Mouse (Mus musculus) mesoderm, embryonic 11.5 days (tissue): ENCODE results near the gene Ifitm10.
"Not testable (repeated sequence)": the region's sequence is repeated elsewhere in the genome, so short reads cannot be mapped to it uniquely, and the experiment has no call there.

Experiments used
- DNase-seq: peaks from one replicate; pipeline ENCODE4 v3.0.0-alpha.2; 2012; ENCODE audit warnings: low read depth, low spot score

Ifitm10 gene

GRCm38 (mm10) chr7:142322641-142323040, 50.9 kb downstream of the Ifitm10 start:
- no peak for DNase-seq

DNA sequence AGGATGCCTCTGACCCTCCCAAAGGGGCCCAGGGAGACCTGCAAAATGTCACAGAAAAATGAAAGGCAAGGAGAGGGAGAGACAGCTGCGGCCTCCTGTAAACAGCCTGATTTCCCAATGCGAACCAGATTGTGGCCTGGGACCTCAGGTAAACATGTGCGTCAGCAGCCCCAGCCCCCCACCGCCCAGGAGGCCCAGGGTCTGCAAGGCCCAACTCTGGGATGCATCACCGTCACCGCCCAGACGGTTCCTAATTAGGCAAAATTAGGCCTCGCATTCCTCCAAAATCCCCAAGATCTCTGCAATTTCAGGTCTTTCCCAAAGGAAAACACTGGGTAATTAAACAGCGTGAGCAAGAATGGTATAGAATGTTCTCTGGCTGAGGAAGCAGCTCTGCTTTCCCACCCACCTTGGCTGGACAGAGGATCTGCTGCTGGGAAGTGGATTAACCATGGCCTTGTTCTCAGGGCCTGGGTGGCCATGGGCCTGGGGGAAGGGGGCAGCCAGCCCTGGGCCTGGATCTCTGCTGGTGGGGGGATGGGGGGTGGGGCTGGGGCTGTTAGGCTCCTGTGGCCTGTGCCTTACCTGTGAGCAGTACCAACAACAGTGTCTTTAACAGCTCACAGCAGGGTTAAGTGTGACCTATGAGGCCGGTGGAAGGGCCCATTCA, 51.8 kb downstream of the Ifitm10 start:
- not testable (repeated sequence) for DNase-seq

DNA sequence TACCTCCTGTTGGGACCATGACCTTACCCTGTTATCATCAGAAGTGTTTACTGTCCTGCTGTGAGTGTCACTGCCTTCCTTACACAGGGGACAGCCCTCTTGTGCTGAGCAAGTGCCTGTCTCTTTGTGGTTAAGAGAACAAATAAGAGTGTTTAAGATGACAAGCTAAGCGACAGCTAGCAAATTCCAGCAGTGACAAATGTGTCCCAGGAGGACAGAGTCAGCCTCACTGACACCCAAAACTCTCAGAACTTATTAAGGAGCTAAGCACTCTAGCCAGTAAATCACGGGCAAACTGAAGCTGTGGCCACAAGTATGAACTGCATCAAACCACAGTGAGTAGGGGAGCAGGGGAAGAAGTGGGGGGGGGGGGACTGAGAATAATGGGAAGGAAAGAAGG, 52.6 kb downstream of the Ifitm10 start:
- DNase-seq: peak; percentile 54

DNA sequence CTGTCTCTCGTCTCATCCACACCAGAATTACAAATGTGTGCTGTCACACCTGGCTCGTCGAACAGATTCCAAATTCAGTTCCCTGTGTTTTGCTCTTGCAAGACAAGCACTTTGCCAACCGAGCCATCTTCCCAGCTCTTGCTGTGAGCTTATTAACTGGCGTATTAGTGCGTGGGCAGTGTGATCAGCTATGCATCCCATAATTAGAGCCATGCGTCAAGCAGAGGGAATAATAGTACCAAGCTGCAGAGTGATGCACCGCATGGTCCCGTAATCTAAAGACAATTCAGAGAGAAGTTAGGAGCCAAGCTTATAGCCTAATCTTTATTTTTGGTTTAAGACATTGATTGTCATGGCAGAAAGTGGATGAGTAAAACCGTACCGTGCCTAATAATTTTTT, 54.4 kb downstream of the Ifitm10 start:
- DNase-seq: no peak

GRCm38 (mm10) chr7:142317216-142317615, 56.3 kb downstream of the Ifitm10 start:
- peak; percentile 37 for DNase-seq

GRCm38 (mm10) chr7:142316558-142316957, 57.0 kb downstream of the Ifitm10 start:
- DNase-seq: peak; percentile 78

DNA sequence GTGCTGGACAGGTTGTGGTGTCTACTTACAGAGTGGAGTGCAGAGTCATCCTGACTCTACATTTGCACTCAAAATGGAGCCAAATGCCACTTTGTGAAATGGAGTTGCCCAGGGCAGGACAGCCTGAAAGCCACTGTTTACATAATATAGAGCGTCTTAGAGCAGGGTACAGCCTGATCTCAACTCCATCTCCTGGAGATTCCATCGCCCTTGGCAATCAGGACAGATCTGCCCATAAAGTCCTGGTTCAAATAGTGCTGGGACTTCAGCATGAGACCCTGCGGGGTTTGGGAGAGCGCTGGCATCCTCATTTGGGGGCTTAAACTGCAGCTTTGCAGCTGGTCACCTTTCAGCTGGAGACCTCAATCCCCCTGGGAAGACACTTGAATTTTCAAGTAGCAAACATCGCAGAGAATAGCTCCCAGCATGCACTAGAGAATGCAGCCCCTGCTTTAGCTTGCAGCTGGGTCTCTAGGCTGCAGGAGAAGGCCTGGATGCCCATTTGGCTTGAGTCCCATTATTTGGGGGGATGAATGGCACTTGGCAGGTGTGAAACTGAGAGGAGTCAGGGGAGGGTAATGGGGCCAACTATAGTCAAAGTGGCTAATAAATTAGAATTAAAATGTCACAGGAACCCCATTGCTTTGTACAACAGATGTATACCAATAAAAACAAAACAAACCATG, 58.8 kb downstream of the Ifitm10 start:
- DNase-seq: no peak

GRCm38 (mm10) chr7:142303929-142304328, 69.6 kb downstream of the Ifitm10 start:
- not testable (repeated sequence) for DNase-seq

- no peak for DNase-seq
These were observed 70.3 kb downstream of the Ifitm10 start, which contains the start of gene Krtap5-4 for GRCm38 (mm10) chr7:142303249-142303648. Gene Krtap5-4 (plus strand): TSS chr7:142303549.

DNA sequence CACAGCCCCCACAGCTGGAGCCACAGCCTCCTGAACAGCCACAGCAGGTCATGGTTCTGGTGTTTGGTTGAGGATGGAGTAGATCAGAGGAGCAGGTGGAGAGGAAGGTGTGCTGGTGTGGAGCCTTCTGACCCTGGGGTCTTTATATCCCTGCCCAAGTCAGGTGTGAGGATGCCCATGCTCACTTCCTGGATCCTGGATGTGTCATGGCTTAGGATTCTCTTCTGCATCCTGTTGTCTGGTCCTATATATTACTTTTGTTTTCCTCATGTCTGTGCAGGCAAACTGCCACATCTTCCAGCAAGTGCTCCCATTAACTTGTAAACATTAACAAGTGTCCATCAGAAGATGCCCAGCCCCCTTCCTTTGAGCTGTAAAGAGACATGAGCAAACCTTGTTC, 76.5 kb downstream of the Ifitm10 start, which contains the start of gene Krtap5-1:
Gene Krtap5-1 (minus strand): TSS at position 101 of the 400 bp plus-strand sequence.
- DNase-seq: not testable (repeated sequence)

- not testable (repeated sequence) for DNase-seq
These were observed 77.4 kb downstream of the Ifitm10 start for GRCm38 (mm10) chr7:142296108-142296507.

GRCm38 (mm10) chr7:142295418-142295817, 78.1 kb downstream of the Ifitm10 start:
- no peak for DNase-seq

GRCm38 (mm10) chr7:142293851-142294250, 79.7 kb downstream of the Ifitm10 start:
- not testable (repeated sequence) for DNase-seq

DNA sequence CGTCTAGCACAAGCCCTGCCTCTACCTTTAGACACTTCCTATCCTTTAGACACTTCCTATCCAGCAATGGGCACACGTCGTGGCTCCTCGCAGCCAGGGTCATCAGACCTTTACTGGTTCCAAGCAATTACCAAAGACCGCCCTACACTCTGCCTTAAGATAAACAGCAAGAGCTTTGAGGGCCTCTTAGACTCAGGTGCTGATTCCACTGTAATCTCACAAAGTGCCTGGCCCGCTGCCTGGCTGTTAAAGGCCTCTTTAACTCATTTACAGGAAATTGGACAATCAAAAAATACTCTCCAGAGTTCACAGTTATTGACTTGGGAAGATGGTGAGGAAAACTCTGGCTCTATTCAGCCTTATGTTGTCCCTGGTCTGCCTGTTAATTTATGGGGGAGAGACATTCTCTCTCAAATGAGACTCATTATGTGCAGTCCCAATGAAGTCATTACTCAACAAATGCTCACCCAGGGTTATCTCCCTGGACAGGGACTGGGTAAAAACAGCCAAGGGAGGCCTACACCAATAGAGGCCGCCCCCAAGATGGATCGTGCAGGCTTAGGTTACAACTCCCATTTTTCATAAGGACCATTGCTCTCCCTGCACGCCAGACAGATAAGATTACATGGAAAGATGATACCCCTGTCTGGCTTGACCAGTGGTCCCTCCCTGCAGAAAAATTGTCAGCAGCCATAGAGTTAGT, 87.5 kb downstream of the Ifitm10 start:
- peak; percentile 32 for DNase-seq

- peak; percentile 57 for DNase-seq
These were observed 88.3 kb downstream of the Ifitm10 start for GRCm38 (mm10) chr7:142285130-142285835.

GRCm38 (mm10) chr7:142284615-142285080, 88.9 kb downstream of the Ifitm10 start:
- peak; percentile 94 for DNase-seq

DNA sequence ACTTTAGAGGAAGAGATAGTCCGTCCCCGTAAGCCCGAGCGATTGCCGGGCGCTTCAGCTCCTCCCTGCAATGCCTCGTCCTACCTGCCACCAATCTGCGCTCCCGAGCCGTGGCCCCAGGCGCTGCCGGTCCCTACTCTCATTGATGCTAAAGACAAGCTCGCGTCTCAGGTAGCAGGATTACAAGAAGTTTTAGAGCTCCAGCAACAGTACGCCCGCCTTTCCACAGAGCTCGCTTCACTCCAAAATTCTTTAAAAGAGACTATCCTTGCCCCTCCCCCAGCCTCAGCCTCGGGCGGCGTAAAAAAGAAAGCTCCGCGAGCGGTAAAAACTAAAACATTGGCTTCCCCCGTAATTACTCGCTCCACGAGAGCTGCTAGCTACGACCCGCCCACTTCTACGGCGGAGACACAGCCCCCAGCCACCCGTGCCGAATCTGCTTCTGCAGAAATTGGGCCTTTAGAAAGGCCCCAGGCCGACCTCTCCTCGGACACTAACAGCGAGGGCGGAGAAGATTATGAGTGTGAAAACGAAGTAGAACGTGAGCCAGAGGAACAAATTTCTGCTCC, 89.4 kb downstream of the Ifitm10 start:
- peak; percentile 72 for DNase-seq

DNA sequence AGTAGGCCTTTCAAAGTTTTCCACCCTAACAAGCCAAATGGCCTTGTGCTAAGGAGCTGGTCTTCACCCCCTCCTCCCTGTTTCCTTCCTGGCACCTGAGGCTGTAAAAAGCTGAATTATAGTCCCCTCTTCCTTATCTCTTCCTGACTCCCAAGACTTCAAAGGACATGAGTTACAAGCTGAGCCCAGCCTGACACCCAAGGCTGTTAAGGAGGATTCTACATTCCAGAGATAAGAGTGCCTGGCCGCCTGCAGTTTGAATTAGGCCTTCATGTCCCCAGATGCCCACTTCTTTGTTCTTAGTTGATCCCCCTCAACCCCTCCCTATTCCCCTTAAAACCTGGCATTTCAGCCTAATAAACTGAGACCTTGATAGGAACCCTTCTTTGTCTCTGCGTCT, 90.7 kb downstream of the Ifitm10 start:
- DNase-seq: not testable (repeated sequence)

GRCm38 (mm10) chr7:142279291-142279690, 94.3 kb downstream of the Ifitm10 start:
- not testable (repeated sequence) for DNase-seq

DNA sequence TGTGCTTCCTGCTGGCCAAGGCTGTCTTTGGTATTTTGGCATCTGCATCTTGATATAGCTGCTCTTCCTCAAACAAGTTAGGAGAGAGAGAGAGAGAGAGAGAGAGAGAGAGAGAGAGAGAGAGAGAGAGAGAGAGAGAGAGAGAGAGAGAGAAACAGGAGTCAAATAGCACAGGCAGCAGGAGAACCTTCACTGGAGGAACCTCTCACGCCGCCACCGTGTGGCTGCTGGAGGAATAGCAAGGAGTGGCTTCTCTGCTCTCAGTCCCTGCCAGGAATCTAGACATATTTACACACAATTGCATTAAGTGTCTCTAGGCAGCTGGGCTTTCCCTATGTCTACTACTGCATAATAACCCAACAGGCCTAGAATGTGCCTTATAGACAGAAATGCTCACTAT, 95.4 kb downstream of the Ifitm10 start:
- DNase-seq: peak; percentile 73
